Mouse (Mus musculus) CD4-positive, CD25-positive, alpha-beta regulatory T cell, adult 4 months (primary cell): ENCODE data around the gene Chchd3. TPM values are rescaled to one million over a fixed set of nuclear protein-coding genes. Genes with fewer than 3 reads are reported as not detected.

Experiments used
- ATAC-seq: one replicate; pipeline ENCODE4 v1.8.0; 2017
- polyA plus RNA-seq, 2 experiments: library from polyadenylated mRNA; unstranded; fragments of 100-300 nt; shearing (Covaris generic); gene quantifications; one replicate each; pipeline ENCODE4 v1.2.1; 2017

Gene Chchd3
- polyA plus RNA-seq, 2 experiments from 2014 or later: 107 to 123 TPM

- ATAC-seq: no peak
These were observed 57.1 kb downstream of the Chchd3 start for GRCm38 (mm10) chr6:33002988-33003387.

GRCm38 (mm10) chr6:33001271-33001670 lies 58.8 kb downstream of the Chchd3 start:
- ATAC-seq: no peak

GRCm38 (mm10) chr6:32996597-32996996 lies 63.5 kb downstream of the Chchd3 start:
- no peak for ATAC-seq

GRCm38 (mm10) chr6:32993847-32994246 lies 66.2 kb downstream of the Chchd3 start:
- no peak for ATAC-seq

GRCm38 (mm10) chr6:32990061-32990633 lies 69.9 kb downstream of the Chchd3 start:
- ATAC-seq: no peak

- ATAC-seq: no peak
These were observed 71.5 kb downstream of the Chchd3 start for GRCm38 (mm10) chr6:32988561-32988960.

GRCm38 (mm10) chr6:32983876-32984275 lies 76.2 kb downstream of the Chchd3 start:
- ATAC-seq: no peak

GRCm38 (mm10) chr6:32981253-32981652 lies 78.8 kb downstream of the Chchd3 start:
- no peak for ATAC-seq

- no peak for ATAC-seq
These were observed 81.2 kb downstream of the Chchd3 start for GRCm38 (mm10) chr6:32978811-32979210.

- ATAC-seq: no peak
These were observed 88.1 kb downstream of the Chchd3 start for GRCm38 (mm10) chr6:32971926-32972325.

GRCm38 (mm10) chr6:32968971-32969370 lies 91.1 kb downstream of the Chchd3 start:
- no peak for ATAC-seq

GRCm38 (mm10) chr6:32962048-32962447 lies 98.0 kb downstream of the Chchd3 start:
- ATAC-seq: no peak

GRCm38 (mm10) chr6:32961477-32961876 lies 98.6 kb downstream of the Chchd3 start:
- no peak for ATAC-seq

- no peak for ATAC-seq
These were observed 100.1 kb downstream of the Chchd3 start for GRCm38 (mm10) chr6:32959816-32960550.

GRCm38 (mm10) chr6:32955481-32955880 lies 104.6 kb downstream of the Chchd3 start:
- no peak for ATAC-seq

- no peak for ATAC-seq
These were observed 109.1 kb downstream of the Chchd3 start for GRCm38 (mm10) chr6:32950973-32951372.

- no peak for ATAC-seq
These were observed 110.4 kb downstream of the Chchd3 start for GRCm38 (mm10) chr6:32949702-32950101.

- no peak for ATAC-seq
These were observed 112.8 kb downstream of the Chchd3 start for GRCm38 (mm10) chr6:32947225-32947624.

- no peak for ATAC-seq
These were observed 115.1 kb downstream of the Chchd3 start for GRCm38 (mm10) chr6:32944956-32945355.

- no peak for ATAC-seq
These were observed 116.4 kb downstream of the Chchd3 start for GRCm38 (mm10) chr6:32943651-32944050.

- no peak for ATAC-seq
These were observed 119.8 kb downstream of the Chchd3 start for GRCm38 (mm10) chr6:32940299-32940698.

GRCm38 (mm10) chr6:32937643-32938042 lies 122.4 kb downstream of the Chchd3 start:
- no peak for ATAC-seq

GRCm38 (mm10) chr6:32936794-32937193 lies 123.3 kb downstream of the Chchd3 start:
- no peak for ATAC-seq

- ATAC-seq: no peak
These were observed 123.7 kb downstream of the Chchd3 start for GRCm38 (mm10) chr6:32936365-32936764.
